Mouse (Mus musculus) ES-E14 (cell line): ENCODE measurements around the gene Sctr.

Experiments
- HCFC1 ChIP-seq: IDR thresholded peaks from 2 replicates; pipeline ENCODE4 v1.6.1; 2012; ENCODE audit warnings: low read length, inconsistent platforms, borderline replicate concordance; ENCODE audit not compliant: insufficient read depth
- ZC3H11A ChIP-seq: IDR thresholded peaks from 2 replicates; pipeline ENCODE4 v1.6.1; 2012; ENCODE audit warnings: low read depth, mild to moderate bottlenecking, inconsistent platforms, low read length, borderline replicate concordance

GRCm38 (mm10) chr1:120035456-120036034 is 28.9 kb downstream of the Sctr start:
- TF ChIP-seq HCFC1 (no peak), ZC3H11A (no peak)
